Mouse (Mus musculus): ENCODE data around the gene Psenen.

Gene Psenen

DNA sequence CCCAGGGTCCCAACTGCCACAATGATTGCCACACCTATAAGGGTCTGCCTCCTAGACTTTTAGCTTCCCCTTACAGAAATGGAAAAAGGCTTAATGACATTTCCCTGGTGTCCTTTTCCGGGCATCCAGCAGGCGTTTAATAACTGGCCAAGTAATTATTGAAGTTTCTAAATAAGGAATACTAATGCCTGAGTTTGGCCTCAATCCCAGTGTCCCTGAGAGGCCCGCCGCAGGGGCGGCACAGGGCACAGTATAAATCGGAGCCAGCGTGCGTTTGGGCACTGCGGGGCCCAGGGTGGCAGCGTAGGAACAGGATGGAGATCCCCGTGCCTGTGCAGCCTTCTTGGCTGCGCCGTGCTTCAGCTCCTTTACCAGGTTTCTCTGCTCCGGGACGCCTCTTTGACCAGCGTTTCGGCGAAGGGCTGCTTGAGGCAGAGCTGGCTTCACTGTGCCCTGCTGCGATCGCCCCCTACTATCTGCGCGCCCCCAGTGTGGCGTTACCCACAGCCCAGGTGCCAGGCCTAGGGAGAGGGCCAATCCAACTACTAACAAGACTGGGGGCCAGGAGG lies 10.3 kb downstream of the Psenen start:
- peak; percentile 84 for DNase-seq

DNA sequence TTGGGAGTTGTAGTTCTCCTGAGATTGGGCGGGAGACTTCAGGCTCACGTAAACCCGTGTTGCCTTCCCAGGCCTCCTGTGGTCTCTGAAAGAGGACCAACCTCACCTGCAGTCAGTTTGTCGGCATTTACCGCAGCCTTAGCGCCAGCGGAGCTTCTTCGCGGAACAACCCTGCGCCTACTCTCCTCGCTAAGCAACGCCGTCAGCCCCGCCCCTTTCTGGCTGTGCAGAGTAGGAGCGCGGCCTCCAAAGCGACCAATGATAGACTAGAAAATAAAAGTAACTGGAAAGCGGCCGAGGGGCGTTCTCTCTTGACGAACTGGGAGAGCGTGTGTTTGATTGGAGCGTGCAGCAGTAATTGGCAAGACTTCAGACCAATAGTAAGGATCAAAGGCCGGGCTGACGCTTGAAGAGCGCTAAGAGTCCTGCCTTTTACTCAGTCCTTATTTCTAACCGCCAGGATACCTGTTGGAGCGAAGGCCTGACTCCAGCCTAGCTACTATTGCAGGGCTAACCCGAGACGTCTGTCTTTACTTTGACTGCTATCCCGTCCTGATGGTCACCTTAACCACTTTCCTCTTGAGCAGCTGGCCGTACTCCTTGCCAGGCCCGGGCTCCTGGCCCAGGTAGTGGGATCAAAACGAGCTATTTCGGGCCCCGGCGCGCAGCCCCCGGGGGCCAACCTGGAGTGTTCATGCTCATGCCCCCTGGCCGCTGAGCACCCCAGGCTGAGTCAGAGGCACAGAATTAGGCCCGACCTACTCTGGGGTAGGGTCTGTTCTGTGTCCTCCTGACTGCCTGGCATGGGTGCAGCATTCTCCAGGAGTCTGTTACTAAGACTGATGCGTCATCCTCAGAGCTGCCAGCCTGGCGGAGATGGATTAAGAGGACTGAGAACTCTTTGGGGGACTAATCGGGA lies 11.1 kb downstream of the Psenen start, which contains the start of the genes Hspb6 and Proser3:
Hspb6 (plus strand) TSS at position 77 of the 919 bp plus-strand sequence.
Proser3 (minus strand) TSS at position 198 of the 919 bp plus-strand sequence.
- peak; percentile 99 for DNase-seq

DNA sequence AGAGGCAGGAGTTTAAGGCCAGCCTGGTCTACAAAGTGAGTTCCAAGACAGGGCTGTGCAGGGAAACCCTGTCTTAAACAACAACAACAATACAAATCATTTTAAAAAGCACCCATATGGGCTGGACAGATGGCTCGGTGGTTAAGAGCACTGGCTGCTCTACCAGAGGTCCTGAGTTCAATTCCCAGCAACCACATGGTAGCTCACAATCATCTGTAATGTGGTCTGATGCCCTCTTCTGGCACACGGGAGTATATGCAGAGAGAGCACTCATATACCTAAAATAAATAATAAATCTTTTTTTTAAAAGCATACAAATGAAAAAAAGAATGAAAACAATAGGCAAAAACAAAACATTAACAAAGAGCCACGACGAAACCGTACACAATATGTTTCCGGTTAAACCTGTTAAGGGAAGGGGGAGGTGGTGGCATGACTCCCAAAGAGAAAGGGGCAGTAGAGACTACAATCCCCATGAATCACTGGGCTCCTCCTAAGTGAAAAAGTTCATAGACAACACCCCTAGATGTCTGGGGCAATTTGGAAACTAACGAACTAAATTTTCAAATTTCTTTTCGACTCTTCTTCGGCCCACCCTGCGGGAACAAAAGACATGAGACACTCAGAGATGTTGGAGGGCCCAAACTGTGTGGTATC lies 11.9 kb downstream of the Psenen start:
- DNase-seq: no peak

DNA sequence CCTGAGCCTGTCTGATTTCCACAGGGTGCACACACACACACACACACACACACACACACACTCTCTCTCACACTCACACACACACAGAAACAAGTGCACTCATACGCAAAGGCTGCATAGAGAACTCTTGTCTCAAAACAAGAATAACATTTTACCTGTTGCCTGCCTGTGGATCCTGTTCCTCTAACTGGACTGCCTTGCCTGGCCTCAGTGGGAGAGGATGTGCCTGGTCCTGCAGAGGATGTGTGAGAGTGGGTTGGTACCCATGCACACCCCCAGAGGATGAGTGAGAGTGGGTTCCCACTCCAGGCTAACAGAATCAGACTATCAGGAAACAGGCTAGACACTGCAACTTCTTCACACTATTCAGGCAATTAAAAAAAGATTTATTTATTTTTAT lies 12.8 kb downstream of the Psenen start:
- DNase-seq: peak; percentile 53

DNA sequence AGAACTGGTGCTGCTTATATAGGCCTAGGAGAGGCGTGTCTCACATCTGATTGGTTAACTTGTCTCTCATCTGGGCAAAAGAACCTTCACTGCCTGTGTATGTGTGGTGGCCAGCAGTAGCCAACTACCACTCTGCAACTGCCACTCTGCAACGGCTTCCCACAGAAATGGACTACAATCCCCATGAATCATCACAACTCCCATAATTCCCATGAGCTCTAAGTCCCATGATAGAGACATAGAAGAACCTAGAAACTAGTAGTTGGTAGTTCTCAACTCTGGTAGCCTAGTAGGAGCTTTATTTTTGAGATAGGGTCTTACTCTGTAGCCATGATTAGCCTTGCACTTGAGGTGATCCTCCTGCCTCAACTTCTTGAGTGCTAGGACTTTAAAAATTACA lies 13.5 kb downstream of the Psenen start:
- DNase-seq: no peak

DNA sequence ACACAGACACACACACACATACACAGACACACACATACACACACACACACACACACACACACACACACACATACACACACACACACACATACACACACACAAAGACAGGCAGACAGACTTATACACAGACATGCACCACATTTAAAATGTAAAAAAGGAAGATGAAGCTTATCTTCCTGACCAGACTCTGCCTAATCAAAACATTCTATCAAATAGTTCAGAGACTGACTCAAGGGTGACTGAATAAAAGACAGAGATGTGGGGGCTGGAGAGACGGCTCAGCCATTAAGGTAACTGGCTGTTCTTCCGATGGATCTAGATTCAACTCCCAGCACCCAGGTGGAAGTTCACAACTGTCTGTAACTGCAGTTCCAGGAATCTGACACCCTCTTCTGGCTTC lies 19.1 kb downstream of the Psenen start:
- DNase-seq: no peak

DNA sequence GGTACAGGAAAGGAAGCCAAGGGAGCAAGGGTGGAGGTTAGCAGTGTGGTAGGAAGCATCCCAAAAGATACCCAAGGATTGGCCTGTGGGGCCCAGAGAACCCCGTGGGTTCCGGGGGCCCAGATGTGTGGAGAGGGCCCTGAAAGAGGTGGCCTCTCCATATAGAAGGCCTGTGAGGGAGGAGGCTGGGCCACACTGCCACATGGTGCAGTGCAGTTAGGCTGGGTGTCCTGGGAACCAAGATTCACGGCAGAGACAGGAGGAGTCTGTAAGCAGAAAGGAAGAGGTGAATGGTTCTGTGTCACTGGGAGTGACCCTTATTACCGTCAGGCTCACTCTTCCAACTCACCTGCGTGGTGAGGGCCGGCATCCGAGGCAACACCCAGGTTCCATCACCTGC lies 22.9 kb downstream of the Psenen start:
- DNase-seq: no peak

DNA sequence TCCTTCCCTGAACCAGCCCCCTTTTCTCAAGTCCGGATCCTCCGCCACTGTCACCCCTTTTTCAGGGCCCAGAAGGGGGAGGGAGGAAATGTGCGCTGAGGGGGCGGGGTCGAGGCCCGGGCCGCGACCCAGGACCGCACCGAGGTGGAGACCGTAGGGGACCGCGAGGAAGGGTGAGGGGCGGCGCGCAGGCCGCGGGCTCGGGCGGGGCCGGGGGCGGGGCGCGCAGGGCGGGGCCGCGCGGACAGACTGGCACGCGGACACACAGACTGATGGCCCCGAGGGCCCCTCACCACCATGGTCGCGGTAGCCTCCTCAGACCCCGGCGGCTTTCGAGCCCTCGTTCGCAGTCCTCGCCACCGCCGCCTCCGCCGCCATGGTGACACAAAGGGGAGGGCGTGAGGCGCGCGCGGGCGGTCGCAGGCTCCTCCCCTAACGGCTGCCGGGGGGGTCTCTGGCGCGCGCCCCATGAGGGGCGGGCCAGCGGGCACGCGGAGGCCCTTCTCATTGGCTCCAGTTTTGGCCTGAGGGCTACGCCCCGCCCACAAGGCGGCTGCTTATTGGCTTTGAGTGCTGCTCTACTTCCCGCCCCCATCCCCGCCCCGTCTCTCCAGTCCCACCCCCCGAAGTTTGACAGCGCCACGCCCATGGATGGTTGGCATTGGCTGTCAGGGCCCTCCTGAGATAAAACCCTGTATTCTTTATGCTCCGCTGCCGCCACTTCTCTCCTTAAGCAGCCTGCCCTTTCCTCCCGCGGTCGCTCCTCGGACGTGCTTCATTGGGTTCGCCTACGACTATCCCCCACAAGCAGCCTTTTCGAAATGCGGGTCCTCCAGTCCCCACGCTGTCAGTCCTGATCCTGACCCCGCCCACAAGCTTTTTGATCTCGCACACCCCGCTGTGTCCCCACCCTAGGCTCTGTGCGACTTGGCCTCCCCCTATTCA lies 28.5 kb downstream of the Psenen start, which contains the start of gene Arhgap33:
Arhgap33 (minus strand) TSS at position 428 of the 945 bp plus-strand sequence.
- DNase-seq: peak; percentile 96

DNA sequence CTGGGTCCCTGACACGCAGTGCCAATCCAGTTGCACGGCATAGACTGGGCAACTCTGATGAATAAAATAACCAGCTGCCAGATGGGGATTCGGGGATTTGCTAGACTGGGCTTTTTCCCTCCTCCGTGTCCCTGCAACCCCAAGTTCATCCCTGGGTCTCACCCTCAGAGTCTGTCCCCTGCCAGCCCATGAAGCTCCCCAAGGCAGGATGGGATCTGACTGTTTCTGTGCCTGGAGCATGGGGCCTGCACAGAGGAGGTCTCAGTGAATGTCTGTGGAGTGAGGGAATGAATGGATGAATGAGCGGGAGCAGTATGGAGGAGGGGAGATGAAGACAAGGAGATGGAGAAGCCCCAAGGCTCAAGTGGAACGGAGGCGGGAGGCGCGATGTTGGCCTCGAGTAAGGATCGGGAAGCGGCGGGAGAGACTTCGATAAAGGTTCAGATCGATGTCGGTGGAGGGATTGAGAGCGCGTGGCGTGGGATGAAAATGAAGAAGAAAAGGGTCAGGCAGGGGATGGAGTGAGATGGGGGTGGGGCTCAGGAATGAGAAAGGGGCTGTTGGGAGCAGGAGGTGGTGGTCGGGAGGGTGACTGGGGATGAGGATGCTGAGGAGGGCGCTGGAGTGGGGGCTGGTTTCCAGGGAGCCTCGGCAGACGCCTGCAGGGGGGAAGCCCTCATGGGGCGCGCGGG lies 29.3 kb downstream of the Psenen start:
- peak; percentile 58 for DNase-seq

DNA sequence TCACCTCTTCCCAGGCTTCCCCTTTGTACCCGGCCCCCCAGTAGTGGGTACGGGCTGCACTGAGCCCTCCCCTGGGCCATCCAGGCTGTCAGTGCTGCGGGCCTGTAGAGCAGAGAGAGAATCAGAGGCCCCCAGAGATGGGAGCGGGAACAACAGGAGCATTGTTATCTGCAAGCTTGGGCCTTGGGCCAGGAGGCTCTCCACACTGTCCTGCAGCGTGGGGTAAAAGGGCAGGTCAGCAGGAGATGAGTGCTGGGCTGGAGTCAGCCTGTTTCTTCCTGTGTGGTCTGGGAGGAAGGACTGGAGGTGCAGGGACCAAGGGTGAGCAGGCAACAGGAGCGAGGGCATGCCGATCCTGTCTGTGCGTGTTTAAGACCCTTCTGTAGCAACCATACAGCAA lies 30.5 kb downstream of the Psenen start:
- DNase-seq: no peak

DNA sequence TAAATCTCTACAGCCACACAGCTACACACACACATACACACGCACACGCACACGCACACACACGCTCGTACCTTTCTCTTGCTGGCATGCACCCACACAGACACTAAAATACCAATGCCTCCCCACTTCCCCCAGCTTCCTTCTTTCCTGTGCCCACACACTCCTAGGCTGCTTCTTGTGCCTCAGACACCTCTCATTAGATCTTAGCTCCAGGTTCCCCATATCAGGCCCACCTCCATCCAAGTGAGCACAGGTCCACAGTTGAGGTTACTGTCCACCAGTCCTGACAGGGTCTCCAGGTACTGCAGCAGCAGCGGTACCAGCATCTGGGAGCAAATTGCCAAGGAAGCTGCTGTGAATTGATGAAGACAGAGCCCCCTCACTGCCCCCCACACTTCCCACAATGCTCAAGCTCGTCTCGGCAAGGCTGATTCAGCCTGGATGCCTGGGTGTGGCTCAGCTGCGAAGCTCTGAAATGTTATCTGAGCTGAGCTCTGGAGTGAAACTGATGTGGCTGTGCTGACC lies 32.1 kb downstream of the Psenen start:
- peak; percentile 6 for DNase-seq

DNA sequence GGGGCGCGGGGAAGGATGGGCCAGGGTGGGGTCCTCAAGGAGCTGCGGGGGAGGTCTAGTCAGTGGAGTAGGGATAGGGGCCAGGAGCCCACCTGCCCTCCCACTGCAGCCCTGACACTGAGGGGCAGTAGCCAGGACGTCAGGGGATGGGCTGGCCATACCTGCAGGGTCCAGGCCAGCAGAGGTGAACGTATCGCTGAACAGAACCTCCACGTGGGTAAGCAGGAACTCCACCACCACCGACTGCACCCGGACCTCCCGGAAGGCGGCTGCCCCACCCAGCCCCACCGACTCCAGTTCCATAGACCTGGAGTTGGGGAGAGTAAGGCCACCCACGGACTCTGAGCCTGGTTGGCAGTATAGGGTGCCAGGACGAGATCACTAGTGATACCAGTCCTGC lies 36.4 kb downstream of the Psenen start:
- no peak for DNase-seq

DNA sequence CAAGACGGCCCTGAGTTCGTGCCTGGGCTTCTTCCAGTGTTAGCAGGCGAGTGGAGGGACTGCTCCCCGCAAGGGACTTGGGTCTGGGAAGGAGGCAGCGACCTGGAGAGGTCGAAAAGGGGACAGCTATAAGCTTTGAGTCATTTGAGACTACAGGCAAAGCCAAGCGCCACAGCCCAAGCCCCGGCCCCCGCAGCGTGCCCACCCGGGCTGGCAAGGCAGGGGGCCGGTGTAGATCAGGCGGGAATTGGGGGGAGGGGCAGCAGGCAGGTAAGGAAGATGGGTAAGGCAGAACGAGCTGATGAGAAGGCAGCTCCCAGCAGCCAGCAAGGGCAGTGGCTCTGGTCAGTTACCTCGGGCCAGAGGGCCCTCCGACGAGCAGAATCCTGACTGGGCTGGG lies 37.0 kb downstream of the Psenen start:
- peak; percentile 4 for DNase-seq

DNA sequence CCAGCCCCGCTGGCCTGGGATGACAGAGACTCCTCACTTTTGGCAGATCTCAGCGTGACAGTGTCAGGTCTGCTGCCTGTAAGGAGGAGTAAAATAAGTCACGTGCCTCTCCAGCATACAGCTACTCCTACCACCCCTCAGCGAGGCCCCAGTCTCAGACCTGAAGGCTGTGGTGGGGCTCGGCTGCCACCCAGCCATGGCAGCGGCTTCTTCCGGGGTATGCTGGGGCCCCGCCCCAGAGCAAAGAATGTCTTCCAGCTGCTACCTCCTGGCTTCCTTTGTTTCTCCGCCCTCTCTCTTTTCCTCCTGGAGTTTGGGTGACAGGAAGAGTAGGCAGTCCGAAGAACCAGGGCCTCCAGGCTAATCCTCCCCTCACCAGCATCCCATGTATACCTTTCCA lies 37.5 kb downstream of the Psenen start:
- DNase-seq: no peak

DNA sequence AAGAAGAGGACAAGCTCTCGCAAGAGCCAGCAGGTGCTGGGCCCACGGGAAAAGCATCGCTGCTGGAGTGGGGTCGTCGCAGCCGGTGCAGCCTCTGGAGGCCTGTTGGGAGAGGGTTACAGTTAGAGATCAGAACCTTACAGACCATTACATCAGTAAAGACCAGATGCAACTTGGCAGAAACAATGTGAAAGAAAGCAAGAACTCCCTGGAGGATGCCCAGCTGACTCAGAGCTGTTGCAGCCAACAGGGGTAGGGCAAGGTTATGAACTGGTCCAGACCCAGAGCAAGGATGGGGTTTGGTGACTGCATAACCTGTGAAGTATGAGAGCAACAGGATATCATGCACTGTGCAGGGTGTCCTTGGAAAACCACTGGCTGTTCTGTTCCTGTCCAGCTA lies 38.9 kb downstream of the Psenen start:
- no peak for DNase-seq

DNA sequence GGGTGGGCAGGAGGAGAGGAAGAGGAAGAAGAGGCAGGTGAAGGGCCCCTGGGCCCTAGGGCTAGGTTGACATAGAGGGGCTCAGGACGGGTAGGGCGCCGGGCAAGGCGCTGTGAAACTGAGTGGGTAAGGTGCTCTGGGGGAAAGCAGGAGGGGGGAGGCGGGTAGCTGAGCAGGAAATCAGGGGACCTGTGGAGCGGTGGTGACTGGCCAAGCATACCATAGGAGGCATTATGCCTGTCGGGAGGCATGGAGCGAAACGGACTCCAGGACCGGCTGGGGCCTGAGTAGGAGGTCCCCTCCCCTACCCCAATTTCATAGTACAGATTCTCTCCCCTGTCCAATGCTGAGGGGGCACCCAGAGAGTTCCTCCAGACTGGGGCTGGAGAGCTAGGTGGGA lies 40.6 kb downstream of the Psenen start:
- DNase-seq: no peak

DNA sequence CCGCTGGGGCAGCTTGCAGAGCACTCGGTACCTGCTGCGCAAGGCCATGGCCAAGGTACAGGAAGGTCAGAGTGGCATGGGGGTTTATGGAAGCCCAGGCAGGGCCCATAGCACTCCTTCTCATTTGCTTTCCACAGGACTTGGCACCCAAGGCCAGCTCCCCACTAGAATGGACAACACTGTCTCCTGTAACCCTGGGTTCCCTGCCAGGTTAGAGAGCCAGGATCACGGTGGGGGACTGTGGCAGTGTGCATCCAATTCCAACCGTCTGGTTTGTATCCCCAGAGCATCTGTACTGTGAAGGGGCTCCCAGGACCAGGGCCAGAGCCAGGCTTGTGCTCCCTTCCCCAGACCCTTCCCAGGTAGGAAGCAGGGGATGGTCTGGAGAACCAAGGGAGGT lies 42.6 kb downstream of the Psenen start:
- DNase-seq: peak; percentile 77

DNA sequence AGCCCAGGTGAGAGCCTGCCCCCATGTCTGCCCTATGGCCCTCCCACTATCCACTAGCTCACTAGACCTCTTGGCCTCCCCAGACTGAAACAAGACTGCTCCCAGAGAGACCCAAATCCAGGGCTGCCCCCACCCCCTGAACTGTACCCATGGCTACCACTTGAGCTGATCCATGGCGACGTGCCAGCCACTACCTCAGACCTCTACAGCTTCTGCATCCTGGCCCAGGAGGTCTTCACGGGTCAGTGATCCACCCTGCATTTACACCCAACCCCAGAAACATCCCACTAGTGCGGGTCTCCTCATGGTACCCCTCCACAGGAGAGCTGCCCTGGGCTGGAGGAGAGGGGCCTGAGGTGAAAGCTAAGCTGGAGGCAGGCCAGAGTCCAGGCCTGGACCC lies 43.0 kb downstream of the Psenen start:
- DNase-seq: peak; percentile 44

DNA sequence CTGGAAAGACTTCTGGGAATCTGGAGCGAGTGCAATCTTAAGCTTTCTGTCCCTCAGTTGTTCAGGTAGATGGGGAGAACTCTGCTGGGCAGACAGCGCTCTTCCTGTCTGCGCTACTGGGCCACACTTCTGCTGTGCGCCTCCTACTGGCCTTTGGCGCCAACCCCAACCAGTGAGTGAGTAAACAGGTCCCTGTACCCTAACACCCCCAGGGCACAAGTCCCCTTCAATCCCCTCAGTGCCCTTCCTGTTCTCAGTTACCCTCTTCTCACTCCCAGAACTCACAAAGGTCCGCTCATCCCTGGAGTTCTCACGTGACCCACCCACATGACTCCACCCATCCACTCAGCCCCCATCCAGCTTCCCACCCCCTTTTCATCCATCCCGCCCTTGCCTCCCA lies 45.1 kb downstream of the Psenen start:
- DNase-seq: no peak

DNA sequence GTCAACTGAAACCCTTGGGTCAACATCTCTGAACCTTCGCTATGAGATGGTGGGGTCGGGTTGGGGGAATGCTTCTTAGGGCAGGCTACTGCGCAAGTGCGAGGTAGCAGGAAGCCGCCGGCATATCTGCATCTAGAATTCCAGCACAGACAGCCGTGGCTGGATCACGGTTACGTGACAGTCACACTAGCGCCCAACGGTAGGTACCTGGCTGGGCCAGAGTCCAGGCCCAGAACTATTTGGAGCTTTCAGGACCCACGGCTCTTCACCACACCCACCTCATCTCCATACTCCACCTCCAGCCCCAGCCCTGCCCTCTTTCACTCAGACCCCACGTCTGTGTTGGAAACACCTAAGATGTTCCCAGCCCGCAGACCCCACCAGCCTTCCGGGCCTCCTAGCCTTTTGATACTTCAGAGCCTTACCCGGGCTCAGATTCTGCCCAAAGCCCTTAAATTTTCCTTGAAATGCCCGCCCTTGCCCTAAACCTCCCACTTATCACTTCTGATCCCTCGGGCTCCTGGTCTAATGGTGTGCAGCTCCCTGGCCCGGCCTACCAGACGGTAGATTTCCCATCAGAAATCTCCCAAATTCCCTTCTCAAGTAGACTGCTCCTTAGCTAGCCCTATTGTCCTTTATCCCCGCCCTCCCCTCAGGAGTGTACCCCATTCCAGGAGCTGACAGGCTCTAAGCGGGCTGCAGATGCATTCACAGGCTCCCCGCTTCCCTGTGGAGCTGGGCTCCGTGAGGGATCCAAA lies 48.2 kb downstream of the Psenen start:
- no peak for DNase-seq
